Mouse (Mus musculus) limb, embryonic 14.5 days (tissue): ENCODE results near the gene Lair1. TPM values are rescaled to one million over a fixed set of nuclear protein-coding genes. Genes with fewer than 3 reads are reported as not detected.

Experiments used
- ATAC-seq: fragments of 200-750 bp; cut with Nextera tagmentation; 2 replicates; pipeline ENCODE4 v1.8.0; 2017; ENCODE audit warnings: low read depth, moderate number of reproducible peaks, moderate TSS enrichment; ENCODE audit not compliant: low FRiP score
- DNase-seq: peaks from one replicate; pipeline ENCODE4 v3.0.0-alpha.2; 2015; ENCODE audit warnings: low spot score
- H3K27ac ChIP-seq: fragments of 300-500 bp; sonication (generic); replicated peaks from 2 replicates; pipeline ENCODE4 v1.5.1; 2014; ENCODE audit warnings: low read depth, mild to moderate bottlenecking, low read length, moderate library complexity, mixed read lengths
- H3K27me3 ChIP-seq: fragments of 300-500 bp; sonication (generic); 2 replicates; pipeline ENCODE4 v1.6.1; 2014; ENCODE audit warnings: low read length, mixed read lengths; ENCODE audit not compliant: control insufficient read depth, insufficient read depth
- H3K36me3 ChIP-seq: fragments of 300-500 bp; sonication (generic); 2 replicates; pipeline ENCODE4 v1.6.1; 2014; ENCODE audit warnings: mild to moderate bottlenecking, low read length, moderate library complexity, mixed read lengths; ENCODE audit not compliant: control insufficient read depth, insufficient read depth
- H3K4me1 ChIP-seq: fragments of 300-500 bp; sonication (generic); 2 replicates; pipeline ENCODE4 v1.6.1; 2014; ENCODE audit warnings: antibody characterized with exemption, low read length, mixed read lengths; ENCODE audit not compliant: control insufficient read depth, insufficient read depth
- H3K4me2 ChIP-seq: fragments of 300-500 bp; sonication (generic); replicated peaks from 2 replicates; pipeline ENCODE4 v1.6.1; 2014; ENCODE audit warnings: low read depth, mild to moderate bottlenecking, low read length, moderate library complexity; ENCODE audit not compliant: severe bottlenecking
- H3K4me3 ChIP-seq: fragments of 300-500 bp; sonication (generic); replicated peaks from 2 replicates; pipeline ENCODE4 v1.5.1; 2014; ENCODE audit warnings: low read length
- H3K9ac ChIP-seq: fragments of 300-500 bp; sonication (generic); 2 replicates; pipeline ENCODE4 v1.6.1; 2014; ENCODE audit warnings: mild to moderate bottlenecking, low read depth, low read length, moderate library complexity; ENCODE audit not compliant: severe bottlenecking
- H3K9me3 ChIP-seq: fragments of 300-500 bp; sonication (generic); 2 replicates; pipeline ENCODE4 v1.6.1; 2016; ENCODE audit warnings: low read length; ENCODE audit not compliant: control insufficient read depth
- POLR2A ChIP-seq: fragments of 200-500 bp; IDR thresholded peaks from 2 replicates; pipeline ENCODE4 v1.8.0; 2012; ENCODE audit warnings: inconsistent platforms, mild to moderate bottlenecking, moderate library complexity, borderline replicate concordance; ENCODE audit not compliant: insufficient read depth, insufficient read length; ENCODE audit errors: extremely low read depth
- WGBS: fragments of 180-500 bp; shearing (Covaris S2); extraction: QIAGEN DNeasy Blood & Tissue Kit; methylation state at CpG from one replicate; pipeline ENCODE4 v1.1.7; 2014; 5-methylcytosine and 5-hydroxymethylcytosine counted together
- polyA plus RNA-seq, 2 experiments: library from polyadenylated mRNA; depleted of rRNA in 1 of 2; stranded (reverse) in 1 of 2; unstranded in 1 of 2; fragments of >200 nt; fragmentation: Nextera tagmentation in 1 of 2; extraction: Ambion mirVana in 1 of 2; gene quantifications; 2 replicates each; pipeline versions ENCODE4 v1.2.1 to v1.2.3; 2012 to 2014

Gene Lair1
- polyA plus RNA-seq, 2 experiments, result 0.59 to 1.2 TPM

DNA sequence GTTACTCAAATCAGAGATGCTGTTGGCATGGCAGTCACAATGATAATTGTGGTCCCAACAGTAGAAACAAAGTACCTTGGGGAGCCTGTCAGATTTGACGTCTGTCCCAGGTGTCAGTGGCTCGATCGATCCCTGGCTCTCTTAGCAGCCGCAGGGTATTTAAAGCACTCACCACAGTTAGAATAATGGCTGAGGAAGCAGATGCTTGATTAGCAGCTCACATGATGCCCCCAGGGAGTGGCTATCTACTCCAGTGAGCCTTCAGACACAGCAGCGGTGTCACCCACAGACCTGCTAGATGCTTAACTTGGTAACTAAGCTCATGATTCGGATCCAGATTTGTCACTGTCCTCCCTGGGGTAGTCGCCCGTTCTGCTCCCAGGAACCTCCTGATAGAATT lies 28.2 kb upstream of the Lair1 start:
- TF ChIP-seq POLR2A, result no peak
- 55% methylated on average over 8 of the region's 8 CpGs for WGBS

GRCm38 (mm10) chr7:4088679-4089078 lies 25.7 kb upstream of the Lair1 start:
- Histone ChIP-seq H3K27me3 (no peaks in the 10 kb centered on the region), H3K9ac (no peak overlapping the region), H3K4me1 (no peaks in the 10 kb centered on the region), H3K27ac (no peak overlapping the region), H3K36me3 (no peaks in the 10 kb centered on the region), H3K9me3 (no peaks in the 10 kb centered on the region), H3K4me3 (no peak overlapping the region), H3K4me2 (no peak overlapping the region)
- ATAC-seq (no peak), DNase-seq (no peak)
- TF ChIP-seq POLR2A, result no peak
- 84% methylated on average over 2 of the region's 2 CpGs for WGBS

More for the DNA sequence above, 28.2 kb upstream of the Lair1 start:
- Histone ChIP-seq H3K4me1 (no peaks in the 10 kb centered on the region), H3K9me3 (no peaks in the 10 kb centered on the region), H3K27me3 (no peaks in the 10 kb centered on the region), H3K36me3 (no peaks in the 10 kb centered on the region), H3K4me2 (no peak overlapping the region), H3K27ac (no peak overlapping the region), H3K9ac (no peak overlapping the region), H3K4me3 (no peak overlapping the region)
- ATAC-seq, result no peak
- no peak for DNase-seq

DNA sequence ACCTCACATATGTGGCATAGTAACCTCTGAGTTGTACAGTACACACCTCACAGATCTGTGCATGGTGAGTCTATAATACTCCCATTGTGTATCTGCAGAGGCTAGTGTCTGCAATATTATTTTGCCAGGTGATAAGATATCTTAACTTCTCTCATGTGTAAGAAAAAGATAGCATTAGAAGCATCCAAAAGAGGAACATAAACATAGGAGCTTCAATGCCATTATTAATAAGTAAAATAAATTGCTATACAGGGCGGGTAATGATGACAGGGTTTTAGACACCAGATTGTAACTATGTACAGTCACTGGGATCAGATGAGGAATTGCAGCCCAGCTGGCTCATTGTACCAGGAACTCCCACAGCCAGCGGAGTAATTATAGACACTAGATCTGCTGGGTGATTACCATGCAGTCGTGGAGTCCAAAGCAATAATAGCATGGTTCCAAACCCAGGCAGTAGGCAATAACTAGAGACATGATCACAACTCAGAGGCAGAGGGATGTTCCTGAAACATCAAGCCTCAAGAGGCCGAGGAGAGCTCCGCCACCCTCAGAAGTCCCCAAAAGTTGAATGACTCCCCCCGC lies 25.0 kb upstream of the Lair1 start:
- H3K9me3 ChIP-seq, result no peaks in the 10 kb centered on the region
- 85% methylated on average over 6 of the region's 6 CpGs for WGBS
- no peak for TF ChIP-seq POLR2A
- H3K9ac ChIP-seq, result no peak overlapping the region
- H3K4me2 ChIP-seq, result no peak overlapping the region
- H3K27me3 ChIP-seq, result no peaks in the 10 kb centered on the region
- H3K36me3 ChIP-seq, result no peaks in the 10 kb centered on the region
- ATAC-seq, result no peak
- no peak overlapping the region for H3K27ac ChIP-seq
- no peaks in the 10 kb centered on the region for H3K4me1 ChIP-seq
- DNase-seq, result no peak
- H3K4me3 ChIP-seq, result no peak overlapping the region

DNA sequence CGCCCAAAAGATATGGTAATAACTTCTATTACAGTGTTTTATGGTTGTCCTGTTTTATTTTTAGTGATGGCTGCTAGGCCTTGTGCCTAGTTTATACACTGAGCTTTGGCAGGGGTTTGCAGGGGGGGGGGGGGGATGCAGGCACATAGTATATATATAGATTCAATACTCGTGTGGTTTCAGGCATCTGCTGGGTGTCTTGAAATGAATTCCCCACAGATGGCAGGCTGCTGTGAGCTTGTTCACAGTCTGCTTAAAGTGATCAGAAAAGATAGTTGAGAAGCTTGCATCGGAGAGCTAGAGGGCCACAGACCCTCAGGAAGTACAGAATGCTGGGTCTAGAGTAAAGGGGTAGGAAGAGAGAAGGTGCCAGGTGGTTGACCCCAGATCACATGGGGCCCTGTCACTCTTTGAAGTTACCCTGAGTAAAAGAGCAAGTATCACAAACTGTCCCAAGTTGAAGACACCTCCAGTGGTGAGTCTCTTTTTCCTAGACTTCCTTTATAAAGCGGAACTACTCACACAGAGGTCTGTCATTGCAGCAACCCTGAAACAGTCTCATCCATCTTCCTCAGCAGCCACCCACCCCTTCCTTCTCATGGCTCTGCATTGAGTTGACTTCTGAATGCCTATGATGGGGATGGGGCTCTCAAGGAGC lies 24.4 kb upstream of the Lair1 start:
- Histone ChIP-seq H3K9me3 (no peaks in the 10 kb centered on the region), H3K4me1 (no peaks in the 10 kb centered on the region), H3K27ac (no peak overlapping the region), H3K4me3 (no peak overlapping the region), H3K27me3 (no peaks in the 10 kb centered on the region), H3K4me2 (no peak overlapping the region), H3K36me3 (no peaks in the 10 kb centered on the region), H3K9ac (no peak overlapping the region)
- TF ChIP-seq POLR2A, result no peak
- ATAC-seq (no peak), DNase-seq (no peak)
- 78% methylated on average over 4 of the region's 4 CpGs for WGBS

- H3K4me1 ChIP-seq, result no peaks in the 10 kb centered on the region
- H3K9me3 ChIP-seq, result no peaks in the 10 kb centered on the region
- no peaks in the 10 kb centered on the region for H3K27me3 ChIP-seq
- DNase-seq (no peak), ATAC-seq (no peak)
- no peak overlapping the region for H3K4me2 ChIP-seq
- no peak overlapping the region for H3K4me3 ChIP-seq
- TF ChIP-seq POLR2A, result no peak
- no peak overlapping the region for H3K9ac ChIP-seq
- H3K36me3 ChIP-seq, result no peaks in the 10 kb centered on the region
- no peak overlapping the region for H3K27ac ChIP-seq
Observed at GRCm38 (mm10) chr7:4085562-4085961, 22.6 kb upstream of the Lair1 start.

GRCm38 (mm10) chr7:4084161-4084560 lies 21.2 kb upstream of the Lair1 start:
- H3K36me3 ChIP-seq, result no peaks in the 10 kb centered on the region
- TF ChIP-seq POLR2A, result no peak
- no peak overlapping the region for H3K4me2 ChIP-seq
- no peak for DNase-seq
- H3K27ac ChIP-seq, result no peak overlapping the region
- H3K4me3 ChIP-seq, result no peak overlapping the region
- ATAC-seq, result no peak
- H3K9ac ChIP-seq, result no peak overlapping the region
- H3K9me3 ChIP-seq, result no peaks in the 10 kb centered on the region
- WGBS, result 70% methylated on average over 6 of the region's 6 CpGs
- no peaks in the 10 kb centered on the region for H3K27me3 ChIP-seq
- H3K4me1 ChIP-seq, result no peaks in the 10 kb centered on the region
